Mouse (Mus musculus): ENCODE data around the gene Gm27179.
"Not testable (repeated sequence)": the region's sequence is repeated elsewhere in the genome, so short reads cannot be mapped to it uniquely, and the experiment has no call there.

Gene Gm27179

GRCm38 (mm10) chr14:69512449-69512848, at the start of gene Gm27179:
Gm27179 (minus strand) TSS chr14:69512549.
- DNase-seq (ENCODE audit: low read depth): not testable (repeated sequence)

GRCm38 (mm10) chr14:69557550-69557949, 45.2 kb upstream of the Gm27179 start:
- DNase-seq (ENCODE audit: low read depth): not testable (repeated sequence)

- DNase-seq (ENCODE audit: low read depth): not testable (repeated sequence)
Observed at GRCm38 (mm10) chr14:69556820-69557219, 44.5 kb upstream of the Gm27179 start.

GRCm38 (mm10) chr14:69555110-69555831, 42.9 kb upstream of the Gm27179 start, which contains the start of gene Entpd4b:
Entpd4b (plus strand) TSS chr14:69555424.
- not testable (repeated sequence) for DNase-seq (ENCODE audit: low read depth)

GRCm38 (mm10) chr14:69547310-69547709, 35.0 kb upstream of the Gm27179 start:
- DNase-seq (ENCODE audit: low read depth): not testable (repeated sequence)

GRCm38 (mm10) chr14:69545052-69545451, 32.7 kb upstream of the Gm27179 start:
- DNase-seq (ENCODE audit: low read depth): not testable (repeated sequence)

GRCm38 (mm10) chr14:69544033-69544432, 31.7 kb upstream of the Gm27179 start:
- DNase-seq (ENCODE audit: low read depth): not testable (repeated sequence)

GRCm38 (mm10) chr14:69542695-69543094, 30.3 kb upstream of the Gm27179 start:
- DNase-seq (ENCODE audit: low read depth): not testable (repeated sequence)

GRCm38 (mm10) chr14:69540113-69540512, 27.8 kb upstream of the Gm27179 start:
- not testable (repeated sequence) for DNase-seq (ENCODE audit: low read depth)

- not testable (repeated sequence) for DNase-seq (ENCODE audit: low read depth)
Observed at GRCm38 (mm10) chr14:69536539-69536938, 24.2 kb upstream of the Gm27179 start.

- not testable (repeated sequence) for DNase-seq (ENCODE audit: low read depth)
Observed at GRCm38 (mm10) chr14:69526202-69526601, 13.9 kb upstream of the Gm27179 start.

GRCm38 (mm10) chr14:69523001-69523400, 10.7 kb upstream of the Gm27179 start:
- DNase-seq (ENCODE audit: low read depth): not testable (repeated sequence)

- not testable (repeated sequence) for DNase-seq (ENCODE audit: low read depth)
Observed at GRCm38 (mm10) chr14:69520810-69521209, 8.5 kb upstream of the Gm27179 start.

- DNase-seq (ENCODE audit: low read depth): not testable (repeated sequence)
Observed at GRCm38 (mm10) chr14:69507000-69507399, 5.3 kb downstream of the Gm27179 start.

- not testable (repeated sequence) for DNase-seq (ENCODE audit: low read depth)
Observed at GRCm38 (mm10) chr14:69503174-69503573, 9.2 kb downstream of the Gm27179 start, which contains the start of gene Gm16867. Gm16867 (minus strand) TSS chr14:69503362.

GRCm38 (mm10) chr14:69502440-69503150, 9.8 kb downstream of the Gm27179 start:
- DNase-seq (ENCODE audit: low read depth): not testable (repeated sequence)

GRCm38 (mm10) chr14:69496259-69496658, 16.1 kb downstream of the Gm27179 start:
- not testable (repeated sequence) for DNase-seq (ENCODE audit: low read depth)

GRCm38 (mm10) chr14:69494946-69495345, 17.4 kb downstream of the Gm27179 start:
- not testable (repeated sequence) for DNase-seq (ENCODE audit: low read depth)

- DNase-seq (ENCODE audit: low read depth): not testable (repeated sequence)
Observed at GRCm38 (mm10) chr14:69494522-69494921, 17.8 kb downstream of the Gm27179 start.

GRCm38 (mm10) chr14:69488001-69488400, 24.3 kb downstream of the Gm27179 start:
- not testable (repeated sequence) for DNase-seq (ENCODE audit: low read depth)

GRCm38 (mm10) chr14:69485466-69486135, 26.7 kb downstream of the Gm27179 start:
- not testable (repeated sequence) for DNase-seq (ENCODE audit: low read depth)
